Mouse (Mus musculus) cortical plate, adult 2 months (tissue): ENCODE measurements around the gene Emilin1. TPM values are rescaled to one million over a fixed set of nuclear protein-coding genes. Genes with fewer than 3 reads are reported as not detected.

Source experiments
- H3K27ac ChIP-seq: fragments of 200-500 bp; 2 replicates; pipeline ENCODE4 v1.5.1; 2012; ENCODE audit warnings: low read length, control low read depth, inconsistent platforms; ENCODE audit not compliant: insufficient read depth
- H3K4me1 ChIP-seq: fragments of 200-500 bp; 2 replicates; pipeline ENCODE4 v1.6.1; 2011; ENCODE audit warnings: low read length; ENCODE audit not compliant: control insufficient read depth, insufficient read depth
- H3K4me3 ChIP-seq: fragments of 200-500 bp; 2 replicates; pipeline ENCODE4 v1.5.1; 2011; ENCODE audit warnings: mild to moderate bottlenecking, low read length, control low read depth; ENCODE audit not compliant: insufficient read depth
- CTCF ChIP-seq: fragments of 200-500 bp; IDR thresholded peaks from 2 replicates; pipeline ENCODE4 v1.5.1; 2011; ENCODE audit warnings: mild to moderate bottlenecking, control low read depth, low read length; ENCODE audit not compliant: insufficient read depth; ENCODE audit errors: extremely low read depth
- POLR2A ChIP-seq: fragments of 200-500 bp; IDR thresholded peaks from 2 replicates; pipeline ENCODE4 v1.6.1; 2011; ENCODE audit warnings: mild to moderate bottlenecking, low read length, control low read depth; ENCODE audit not compliant: insufficient read depth; ENCODE audit errors: extremely low read depth
- polyA plus RNA-seq: library from polyadenylated mRNA; depleted of rRNA; stranded (reverse); fragments of >200 nt; gene quantifications from 2 replicates; pipeline ENCODE4 v1.2.3, GENCODE M21; 2012

The Emilin1 gene
- polyA plus RNA-seq, 1 experiment: 3.1 TPM

DNA sequence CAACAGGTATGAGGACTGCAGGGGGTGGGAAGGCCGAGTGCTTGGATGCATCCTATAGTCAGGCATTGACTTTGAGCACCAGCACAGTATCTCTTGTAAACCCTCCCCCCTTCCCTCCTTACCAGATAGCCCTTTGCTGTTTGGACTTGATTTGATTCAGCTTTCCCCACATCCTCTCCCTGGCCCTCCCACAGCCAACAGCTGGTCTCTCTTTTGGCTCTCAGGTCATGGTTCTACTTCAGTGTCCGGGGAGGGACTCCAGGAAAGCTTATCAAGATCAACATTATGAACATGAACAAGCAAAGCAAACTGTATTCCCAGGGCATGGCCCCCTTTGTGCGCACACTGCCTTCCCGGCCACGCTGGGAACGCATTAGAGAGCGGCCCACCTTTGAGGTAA, 22.8 kb upstream of the Emilin1 start:
- H3K4me1 ChIP-seq: no peaks in the 10 kb centered on the region
- no peak for TF ChIP-seq CTCF
- TF ChIP-seq POLR2A: no peak
- no peak overlapping the region for H3K27ac ChIP-seq
- H3K4me3 ChIP-seq: no peak overlapping the region

DNA sequence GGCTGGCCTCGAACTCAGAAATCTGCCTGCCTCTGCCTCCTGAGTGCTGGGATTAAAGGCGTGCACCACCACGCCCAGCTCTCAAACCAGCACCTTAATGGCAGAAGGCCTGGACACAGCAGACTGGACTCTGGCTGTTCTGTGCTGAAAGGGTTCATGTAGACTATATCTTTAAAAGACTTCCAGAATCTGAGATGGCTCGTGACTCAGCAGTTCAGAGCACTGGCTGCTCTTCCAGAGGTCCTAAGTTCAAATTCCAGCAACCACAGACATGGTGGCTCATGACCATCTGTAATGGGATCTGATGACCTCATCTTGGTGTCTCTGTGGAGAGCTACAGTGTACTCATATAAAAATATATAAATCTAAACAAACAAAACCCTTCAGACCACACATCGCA, 11.3 kb upstream of the Emilin1 start:
- TF ChIP-seq POLR2A (no peak), CTCF (no peak)
- H3K4me1 ChIP-seq: peaks cover 2% of the 10 kb centered on the region; the same call in 1 of the 2 replicates
- no peak overlapping the region for H3K4me3 ChIP-seq
- H3K27ac ChIP-seq: no peak overlapping the region

DNA sequence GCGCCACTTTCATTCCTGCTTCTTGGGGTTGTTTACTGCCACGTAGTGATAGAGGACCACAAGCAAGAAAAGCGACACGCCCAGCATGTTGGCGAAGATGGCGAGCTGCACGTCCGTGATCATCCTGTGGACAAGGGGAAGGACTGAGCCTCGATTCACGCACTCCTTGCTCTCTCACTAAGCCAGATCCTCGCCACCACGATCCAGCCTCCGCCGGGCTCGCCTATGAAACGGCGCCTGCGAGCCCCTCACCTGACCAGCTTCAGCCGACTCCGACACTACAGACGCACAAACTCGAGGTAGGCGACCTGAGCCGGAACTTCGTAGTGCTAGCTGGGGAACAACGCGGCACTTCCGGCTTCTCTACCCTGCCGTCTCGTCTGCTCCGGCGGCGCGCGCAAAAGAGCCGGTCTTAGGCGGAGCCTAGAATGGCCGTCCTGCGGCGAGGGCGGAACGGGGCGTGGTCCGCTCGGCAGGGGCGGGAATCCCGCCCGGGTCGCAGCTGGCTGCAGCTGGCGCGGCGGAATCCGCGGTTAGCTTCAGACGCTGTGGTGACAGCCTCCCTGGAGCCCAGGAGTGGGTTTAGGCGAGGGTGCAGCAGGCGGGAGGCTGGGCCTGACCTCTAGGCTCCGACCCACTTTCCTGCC, 5.7 kb upstream of the Emilin1 start, which contains the start of gene Ost4:
Ost4 (minus strand) TSS at position 376 of the 647 bp plus-strand sequence.
- no peak for TF ChIP-seq CTCF
- peak; percentile 58 for TF ChIP-seq POLR2A

DNA sequence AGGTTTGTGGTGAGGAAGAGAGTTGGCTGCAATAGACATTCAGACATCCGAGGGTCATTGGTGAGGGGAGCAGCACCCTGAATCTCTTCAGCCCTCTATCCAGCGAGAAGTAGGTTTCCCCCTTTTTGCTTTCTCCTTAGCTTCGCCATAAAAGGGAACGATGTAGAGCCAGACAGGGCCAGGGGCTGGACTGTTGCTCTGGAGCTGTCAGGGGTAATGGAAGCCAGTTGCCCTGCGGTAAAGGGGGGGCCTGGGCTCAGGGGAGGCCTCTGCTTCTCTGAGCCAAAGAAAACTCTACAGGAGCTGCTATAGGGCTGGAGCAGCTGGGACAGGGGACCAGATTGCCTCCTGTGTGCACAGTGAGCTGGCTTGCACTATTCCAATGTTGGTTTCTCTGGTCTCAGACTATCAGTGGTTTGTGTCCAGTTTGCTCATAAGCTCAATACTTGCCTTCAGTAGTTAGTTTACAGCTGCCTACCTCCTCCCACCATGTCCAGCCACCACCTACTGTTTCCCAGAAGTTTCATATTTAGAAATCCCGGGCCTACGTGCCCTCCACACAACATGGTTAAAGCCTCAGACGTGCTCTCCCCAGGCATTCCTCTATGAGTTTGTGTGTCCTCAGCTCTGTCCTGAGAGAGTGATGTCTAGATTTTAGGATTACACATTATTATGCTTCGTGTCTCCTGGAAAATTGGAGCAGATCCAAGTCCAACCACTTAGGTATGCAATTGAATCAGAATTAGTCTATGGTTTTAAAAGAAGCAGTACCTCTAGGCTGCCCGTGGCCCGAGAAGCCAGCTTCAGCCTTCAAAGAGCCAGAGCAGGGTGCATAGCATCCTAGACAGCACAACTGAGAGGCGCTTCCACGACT, 4.5 kb upstream of the Emilin1 start:
- peak overlapping the region; percentile 67; the same call in 1 of the 2 replicates for H3K4me3 ChIP-seq
- TF ChIP-seq POLR2A (no peak), CTCF (no peak)
- no peak overlapping the region for H3K27ac ChIP-seq
- H3K4me1 ChIP-seq: peaks cover 2% of the 10 kb centered on the region; the same call in 1 of the 2 replicates

More for the DNA sequence above, 5.7 kb upstream of the Emilin1 start, which contains the start of gene Ost4:
- H3K4me1 ChIP-seq: peaks cover 2% of the 10 kb centered on the region; the same call in 1 of the 2 replicates
- H3K27ac ChIP-seq: peak within 1 kb of the TSS; percentile 62
- peak within 1 kb of the TSS; percentile 67 for H3K4me3 ChIP-seq

DNA sequence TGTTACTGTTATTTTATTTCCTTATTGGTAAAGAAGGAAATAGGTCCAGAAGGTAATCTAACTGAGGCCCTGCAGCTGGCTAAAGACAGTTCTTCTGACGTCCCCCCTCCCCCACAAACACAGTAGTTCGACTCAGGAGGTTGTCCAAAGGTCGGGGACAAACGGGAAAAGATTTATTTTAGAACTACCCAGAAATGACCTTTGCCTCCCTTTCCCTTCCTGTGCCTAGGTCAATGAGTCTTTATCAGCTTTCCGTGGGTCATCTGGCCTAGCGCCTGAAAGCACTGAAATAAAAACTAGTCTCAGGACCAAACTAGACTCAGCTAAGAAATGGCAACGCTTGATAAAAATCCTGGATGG, 3.9 kb upstream of the Emilin1 start:
- Histone ChIP-seq H3K27ac (no peak overlapping the region), H3K4me1 (peaks cover 2% of the 10 kb centered on the region; the same call in 1 of the 2 replicates), H3K4me3 (no peak overlapping the region)
- TF ChIP-seq POLR2A (no peak), CTCF (no peak)

DNA sequence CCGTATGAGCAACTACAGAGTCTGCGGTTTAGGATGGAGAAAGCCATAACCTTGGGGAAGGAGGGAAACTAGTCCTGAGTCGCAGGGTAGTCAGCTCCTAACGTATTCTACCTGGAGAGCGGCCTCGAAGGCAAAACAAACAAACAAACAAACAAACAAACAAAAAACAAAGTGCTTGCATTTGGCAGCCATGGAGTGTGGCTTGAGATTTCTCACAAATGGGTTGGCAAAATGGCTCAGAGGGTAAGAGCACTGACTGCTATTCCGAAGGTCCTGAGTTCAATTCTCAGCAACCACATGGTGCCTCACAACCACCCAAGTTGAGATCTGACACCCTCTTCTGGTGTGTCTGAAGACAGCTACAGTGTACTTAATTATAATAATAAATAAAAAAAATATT, 3.3 kb upstream of the Emilin1 start:
- Histone ChIP-seq H3K27ac (no peak overlapping the region), H3K4me1 (peaks cover 2% of the 10 kb centered on the region; the same call in 1 of the 2 replicates), H3K4me3 (no peak overlapping the region)
- TF ChIP-seq POLR2A: no peak

DNA sequence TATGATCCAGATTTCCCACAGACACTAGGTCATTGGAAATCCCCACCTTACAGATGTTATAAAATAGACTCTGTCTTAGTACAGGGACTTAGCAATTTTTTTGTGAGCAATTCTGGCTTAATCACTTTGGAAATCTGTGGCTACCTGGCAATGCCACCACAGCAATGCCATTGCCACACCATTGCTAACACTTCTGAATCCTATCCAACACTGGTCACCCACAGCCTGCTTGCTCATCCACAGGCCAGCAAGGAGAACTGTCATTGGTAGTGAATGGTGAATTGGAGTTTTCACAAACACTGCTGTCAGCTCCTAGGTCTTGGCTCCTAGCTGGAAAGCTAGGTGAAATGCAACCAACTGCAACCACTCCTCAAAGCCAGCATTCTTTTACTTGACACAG, 2.7 kb upstream of the Emilin1 start:
- H3K27ac ChIP-seq: no peak overlapping the region
- no peak for TF ChIP-seq CTCF
- TF ChIP-seq POLR2A: no peak
- H3K4me1 ChIP-seq: peaks cover 2% of the 10 kb centered on the region; the same call in 1 of the 2 replicates
- no peak overlapping the region for H3K4me3 ChIP-seq

DNA sequence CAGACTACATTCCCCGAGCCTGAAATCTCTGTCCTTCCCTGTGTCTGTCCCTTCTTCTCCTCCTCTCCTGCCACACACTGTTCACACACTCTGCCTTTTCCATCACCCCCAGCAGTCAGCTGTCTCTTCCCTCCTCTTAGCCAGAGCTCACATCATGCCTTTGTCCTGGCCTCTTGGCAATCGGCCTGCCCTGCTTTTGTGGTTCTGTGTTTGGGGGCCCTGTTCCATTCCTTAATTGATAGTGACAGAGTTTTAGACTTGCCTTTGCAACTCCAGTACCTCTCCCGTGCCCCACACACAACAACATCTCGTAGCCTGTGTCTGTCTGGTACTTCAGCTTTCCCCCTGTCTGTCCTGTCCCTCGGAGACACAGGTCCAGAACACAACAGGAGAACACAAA, 1.0 kb upstream of the Emilin1 start:
- no peak overlapping the region for H3K27ac ChIP-seq
- no peak for TF ChIP-seq CTCF
- no peak for TF ChIP-seq POLR2A
- H3K4me1 ChIP-seq: no peaks in the 10 kb centered on the region
- no peak overlapping the region for H3K4me3 ChIP-seq

DNA sequence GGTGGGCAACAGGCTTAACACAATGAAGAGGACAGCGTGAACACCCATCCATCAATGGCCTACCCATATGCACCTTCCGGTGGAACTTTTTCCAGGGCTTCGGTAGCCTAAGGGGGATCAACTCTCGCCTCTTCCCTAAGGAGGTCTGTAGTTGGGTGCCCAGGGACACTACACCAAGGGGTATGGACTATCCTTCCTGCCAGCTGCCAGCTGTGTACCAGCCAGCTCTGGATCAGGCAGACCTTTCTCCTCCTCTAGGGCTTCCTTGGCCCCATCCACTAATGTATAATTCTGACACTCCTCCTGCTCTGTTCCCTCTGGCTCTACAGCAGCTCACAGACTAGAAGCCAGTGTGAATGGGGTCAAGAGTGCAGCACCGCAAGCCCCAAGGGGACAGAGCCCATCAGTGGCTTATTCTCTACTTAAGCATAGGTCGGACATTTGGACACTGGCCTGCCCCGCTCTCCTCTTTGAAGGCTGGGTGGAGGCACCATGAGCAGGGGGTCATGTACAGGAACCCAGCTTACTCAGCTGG, 966 bp downstream of the Emilin1 start:
- Histone ChIP-seq H3K4me3 (no peak overlapping the region), H3K4me1 (no peaks in the 10 kb centered on the region), H3K27ac (no peak overlapping the region)
- no peak for TF ChIP-seq POLR2A

DNA sequence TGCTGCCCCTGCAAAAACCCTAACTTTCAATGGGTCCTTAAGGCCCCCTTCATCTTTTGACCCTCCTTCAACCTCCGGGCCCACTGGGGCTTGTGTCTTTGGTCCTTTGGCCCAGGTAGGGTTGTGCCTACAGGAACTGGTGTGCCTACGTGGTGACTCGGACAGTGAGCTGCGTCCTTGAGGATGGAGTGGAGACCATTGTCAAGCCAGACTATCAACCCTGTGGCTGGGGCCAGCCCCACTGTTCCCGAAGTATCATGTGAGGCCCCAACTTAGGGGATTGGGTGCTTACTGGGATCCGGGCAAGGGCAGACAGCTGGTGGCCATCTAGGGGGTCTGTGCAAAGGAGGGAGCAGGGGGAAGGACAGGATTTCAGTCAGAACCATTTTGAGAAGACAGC, 1.6 kb downstream of the Emilin1 start:
- no peak for TF ChIP-seq CTCF
- TF ChIP-seq POLR2A: no peak
- Histone ChIP-seq H3K27ac (no peak overlapping the region), H3K4me3 (no peak overlapping the region), H3K4me1 (no peaks in the 10 kb centered on the region)
